Mouse (Mus musculus): ENCODE data around the gene Lrig3.
A peak's percentile ranks its signal among the peaks of the same experiment; 100 is the strongest.

The Lrig3 gene

DNA sequence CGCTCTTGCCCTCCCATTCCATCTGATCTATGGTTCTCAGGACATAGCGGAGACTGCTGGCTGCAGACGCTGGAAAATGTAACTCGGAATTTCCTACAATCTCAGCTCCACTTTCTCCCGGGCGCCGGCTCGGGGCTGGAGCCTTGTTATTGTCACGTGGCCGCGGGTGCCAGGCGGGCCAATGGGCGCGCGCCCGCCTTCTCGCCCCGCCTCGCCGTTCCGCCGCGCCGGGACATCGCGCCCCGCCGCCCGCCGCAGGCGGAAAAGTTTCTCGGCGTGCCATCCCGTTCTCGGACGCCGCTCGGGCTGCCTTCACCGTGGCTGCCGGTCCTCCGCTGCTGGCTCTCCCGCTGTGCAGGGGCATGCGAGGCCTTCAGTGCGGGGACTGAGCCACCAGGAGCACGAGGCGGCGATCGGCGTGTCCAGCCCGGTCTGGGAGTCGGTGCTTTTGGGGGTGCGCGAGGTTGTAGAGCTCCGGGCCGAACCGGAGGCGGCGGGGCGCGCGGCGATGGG lies at the start of gene Lrig3:
Gene Lrig3, plus strand, starts transcription at position 201 of the 513 bp plus-strand sequence.
- peak; percentile 11; the same call in 1 of the 2 replicates for TF ChIP-seq GATA4 (IDR thresholded peaks at IDR 0.05; ENCODE audit: insufficient replicate concordance, low read length)

DNA sequence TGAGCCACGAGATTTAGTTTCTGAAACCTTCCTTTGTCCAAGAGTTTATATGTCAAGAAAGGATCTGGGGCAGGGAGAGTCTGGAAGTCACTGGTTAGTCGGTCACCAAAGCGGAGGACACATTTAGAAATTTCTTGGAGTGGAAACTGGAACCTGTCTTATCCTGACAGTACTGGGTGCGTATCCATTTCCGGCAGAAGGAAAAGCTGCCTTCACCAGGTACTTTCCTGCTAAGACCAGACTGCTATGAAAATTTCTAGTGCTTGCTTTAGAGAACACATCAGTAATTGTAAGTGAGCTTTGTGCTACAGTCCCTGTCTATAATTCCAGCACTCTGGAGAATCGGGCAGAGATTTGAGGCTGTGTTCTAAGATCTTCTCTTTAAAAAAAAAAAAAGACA lies 49.2 kb upstream of the Lrig3 start:
- no peak for TF ChIP-seq GATA4 (IDR thresholded peaks at IDR 0.05; ENCODE audit: insufficient replicate concordance, low read length)

GRCm38 (mm10) chr10:125917436-125917871 lies 48.5 kb upstream of the Lrig3 start:
- TF ChIP-seq GATA4 (IDR thresholded peaks at IDR 0.05; ENCODE audit: insufficient replicate concordance, low read length), result no peak

DNA sequence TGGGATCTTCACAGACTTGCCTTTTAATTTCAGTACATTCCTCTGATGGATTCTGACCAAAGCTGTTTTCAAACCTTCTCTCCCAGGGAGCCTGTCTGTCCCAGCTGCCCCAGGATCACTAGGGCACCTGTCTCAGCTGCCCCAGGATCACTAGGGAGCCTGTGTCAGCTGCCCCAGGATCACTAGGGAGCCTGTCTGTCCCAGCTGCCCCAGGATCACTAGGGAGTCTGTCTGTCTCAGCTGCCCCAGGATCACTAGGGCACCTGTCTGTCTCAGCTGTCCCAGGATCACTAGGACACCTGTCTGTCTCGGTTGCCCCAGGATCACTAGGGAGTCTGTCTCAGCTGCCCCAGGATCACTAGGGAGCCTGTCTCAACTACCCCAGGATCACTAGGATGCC lies 47.0 kb upstream of the Lrig3 start:
- TF ChIP-seq GATA4 (IDR thresholded peaks at IDR 0.05; ENCODE audit: insufficient replicate concordance, low read length), result no peak

- TF ChIP-seq GATA4 (IDR thresholded peaks at IDR 0.05; ENCODE audit: insufficient replicate concordance, low read length), result no peak
Measured at GRCm38 (mm10) chr10:125921654-125922446, 44.1 kb upstream of the Lrig3 start.

GRCm38 (mm10) chr10:125929961-125930360 lies 36.0 kb upstream of the Lrig3 start:
- no peak for TF ChIP-seq GATA4 (IDR thresholded peaks at IDR 0.05; ENCODE audit: insufficient replicate concordance, low read length)

GRCm38 (mm10) chr10:125933388-125933787 lies 32.6 kb upstream of the Lrig3 start:
- peak; percentile 49; the same call in 1 of the 2 replicates for TF ChIP-seq GATA4 (IDR thresholded peaks at IDR 0.05; ENCODE audit: insufficient replicate concordance, low read length)

- no peak for TF ChIP-seq GATA4 (IDR thresholded peaks at IDR 0.05; ENCODE audit: insufficient replicate concordance, low read length)
Measured at GRCm38 (mm10) chr10:125934095-125934494, 31.9 kb upstream of the Lrig3 start.

DNA sequence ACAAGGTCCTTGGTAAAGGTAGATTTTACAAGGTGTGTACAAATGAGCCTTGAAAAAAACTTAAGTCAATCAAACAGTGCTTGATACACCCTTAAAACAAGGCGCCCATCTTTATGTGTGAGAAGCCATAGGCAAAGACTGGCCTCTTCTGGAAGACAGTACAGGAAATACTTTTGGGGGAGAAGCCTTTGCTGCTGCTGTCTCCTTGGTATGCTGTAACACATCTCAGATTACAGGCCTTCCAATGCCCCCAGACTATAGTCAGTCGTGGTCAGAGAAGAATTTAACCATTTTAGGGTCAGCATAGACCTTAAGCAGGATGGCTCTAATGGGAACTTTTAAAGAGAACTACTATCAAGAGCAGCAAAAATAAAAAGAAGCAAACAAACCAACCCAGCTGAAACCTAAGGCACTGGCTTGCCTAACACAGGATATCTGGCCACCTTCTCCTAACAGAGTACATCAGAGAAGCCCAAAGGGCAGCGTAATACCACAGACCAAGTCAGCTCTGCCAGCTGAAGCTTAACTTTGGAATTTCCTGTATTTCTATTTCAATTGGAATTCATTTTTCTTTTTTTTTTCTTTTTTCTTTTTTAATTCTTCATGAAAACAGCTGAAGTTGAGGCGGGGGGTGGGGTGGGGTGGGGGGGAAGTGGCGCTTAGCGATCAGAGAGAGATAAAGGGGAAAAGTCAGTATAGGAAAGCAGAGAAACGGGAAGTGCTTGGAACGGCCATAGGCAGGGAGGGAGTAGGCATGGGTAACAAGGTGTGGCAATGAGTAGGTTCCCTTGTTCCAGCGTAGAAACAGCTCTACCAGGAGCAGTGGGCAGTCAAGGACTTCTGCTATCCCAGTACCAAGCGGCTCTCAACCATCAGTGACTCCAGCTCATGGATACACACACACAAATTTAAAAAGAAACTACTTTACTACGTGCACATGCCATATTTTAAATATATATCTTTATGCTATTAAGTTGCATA lies 28.2 kb upstream of the Lrig3 start:
- no peak for TF ChIP-seq GATA4 (IDR thresholded peaks at IDR 0.05; ENCODE audit: insufficient replicate concordance, low read length)

DNA sequence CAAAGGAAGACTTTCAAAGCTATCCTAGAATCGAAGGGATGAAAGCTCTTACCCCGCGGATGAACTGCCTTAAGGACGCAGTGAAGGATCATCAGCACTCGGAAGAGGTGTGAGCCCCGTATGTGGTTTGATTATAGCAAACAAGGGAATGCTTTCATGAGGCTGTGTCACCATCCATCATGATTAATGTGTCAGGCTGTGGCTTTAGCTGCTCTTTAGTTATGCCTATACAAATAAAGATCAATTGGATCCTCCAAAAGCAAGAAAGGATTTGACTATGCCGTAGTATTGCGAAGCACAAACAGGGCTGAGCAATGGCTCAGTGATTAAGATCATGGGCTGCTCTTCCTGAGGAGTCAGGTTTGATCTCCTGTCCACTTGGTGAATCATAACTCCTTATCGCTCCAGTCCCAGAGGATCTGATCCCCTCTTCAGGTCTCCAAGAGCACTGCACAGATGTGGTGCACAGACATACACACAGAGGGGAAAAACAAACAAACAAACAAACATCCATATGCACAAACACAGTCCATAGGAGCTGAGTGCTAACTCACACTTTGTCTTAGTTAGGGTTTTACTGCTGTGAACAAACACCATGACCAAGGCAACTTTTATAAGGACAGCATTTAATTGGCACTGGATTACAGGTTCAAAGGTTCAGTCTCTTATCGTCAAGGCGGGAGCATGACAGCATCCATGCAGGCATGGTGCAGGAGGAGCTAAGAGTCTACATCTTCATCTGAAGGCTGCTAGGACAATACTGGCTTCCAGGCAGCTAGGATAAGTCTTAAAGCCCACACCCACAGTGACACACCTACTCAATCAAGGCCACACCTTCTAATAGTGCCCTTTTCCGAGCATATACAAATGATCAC lies 27.2 kb upstream of the Lrig3 start:
- no peak for TF ChIP-seq GATA4 (IDR thresholded peaks at IDR 0.05; ENCODE audit: insufficient replicate concordance, low read length)

DNA sequence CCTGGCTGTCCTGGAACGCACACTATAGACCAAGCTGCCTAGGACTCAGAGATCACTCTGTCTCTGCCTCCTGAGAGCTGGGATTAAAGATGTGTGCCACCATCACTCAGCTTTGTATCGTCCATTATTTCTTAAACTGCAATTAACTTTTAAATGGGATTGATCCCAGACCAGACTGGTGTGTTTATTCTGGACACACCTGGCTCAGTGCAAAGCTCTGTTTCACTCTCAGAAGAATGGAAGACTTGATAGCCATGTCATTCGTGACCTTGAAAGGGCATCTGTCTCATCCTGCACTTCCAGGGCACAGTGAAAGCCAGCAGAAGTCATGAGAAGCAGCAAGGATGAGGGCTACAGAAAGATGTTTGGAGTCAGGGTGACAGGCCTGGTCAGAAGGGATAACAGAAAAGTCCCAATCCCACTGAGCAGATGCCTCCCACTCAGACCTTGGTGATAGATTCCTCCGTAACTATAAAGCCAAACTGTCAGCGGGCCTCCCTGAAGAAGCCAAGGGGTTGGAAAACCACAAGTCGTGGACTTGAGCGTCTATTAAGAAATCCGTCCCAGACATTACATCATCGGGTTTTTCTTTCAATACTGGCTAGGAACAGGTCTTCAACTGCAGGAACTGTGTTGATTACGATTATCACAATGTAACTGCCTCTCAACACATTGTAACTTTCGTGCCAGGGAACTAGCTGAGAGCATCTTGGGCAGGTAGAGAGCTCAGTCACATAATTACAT lies 25.5 kb upstream of the Lrig3 start:
- TF ChIP-seq GATA4 (IDR thresholded peaks at IDR 0.05; ENCODE audit: insufficient replicate concordance, low read length), result no peak

DNA sequence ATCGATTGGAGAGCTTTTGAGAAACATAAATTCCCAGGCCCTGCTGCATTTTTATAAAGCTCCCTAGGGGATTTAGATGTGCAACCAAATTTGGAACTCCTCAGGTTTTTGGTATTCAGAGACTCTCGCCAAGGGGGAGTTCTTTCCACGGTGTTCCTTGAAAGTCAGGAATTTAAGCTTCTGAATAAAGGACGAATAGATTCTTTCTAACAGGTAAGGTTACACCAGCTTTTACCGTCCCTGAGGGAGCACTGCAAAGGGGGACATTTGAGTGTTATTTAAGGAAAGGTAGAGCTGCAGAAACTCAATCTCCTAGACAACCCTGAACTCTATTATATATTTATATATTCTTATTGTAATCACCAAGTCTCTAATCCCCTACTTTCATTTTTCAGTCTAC lies 22.9 kb upstream of the Lrig3 start:
- TF ChIP-seq GATA4 (IDR thresholded peaks at IDR 0.05; ENCODE audit: insufficient replicate concordance, low read length), result no peak

GRCm38 (mm10) chr10:125944762-125945504 lies 21.0 kb upstream of the Lrig3 start:
- TF ChIP-seq GATA4 (IDR thresholded peaks at IDR 0.05; ENCODE audit: insufficient replicate concordance, low read length), result no peak

Data from liver, adult (tissue).